Mouse (Mus musculus): ENCODE data around the gene Asprv1.

Gene Asprv1

GRCm38 (mm10) chr6:86665560-86666307, 37.8 kb downstream of the Asprv1 start:
- no peak for DNase-seq (ENCODE audit: low spot score in 2 of 2)

- DNase-seq (ENCODE audit: low spot score in 2 of 2) = no peak
These were observed 39.1 kb downstream of the Asprv1 start for GRCm38 (mm10) chr6:86667061-86667460.

- peak in 1 of 2 experiments; percentile 39 for DNase-seq (ENCODE audit: low spot score in 2 of 2)
These were observed 40.7 kb downstream of the Asprv1 start, which contains the start of gene Mxd1 for GRCm38 (mm10) chr6:86668580-86669239. Mxd1 (minus strand) TSS chr6:86669161.

- peak; percentile 100 for DNase-seq (ENCODE audit: low spot score in 2 of 2)
These were observed 41.3 kb downstream of the Asprv1 start for GRCm38 (mm10) chr6:86669240-86669727.

- peak; percentile 55 to 58 for DNase-seq (ENCODE audit: low spot score in 2 of 2)
These were observed 42.9 kb downstream of the Asprv1 start for GRCm38 (mm10) chr6:86670873-86671272.

- no peak for DNase-seq (ENCODE audit: low spot score in 2 of 2)
These were observed 50.4 kb downstream of the Asprv1 start for GRCm38 (mm10) chr6:86678341-86678740.
